Mouse (Mus musculus) adrenal gland, adult 18-20 months (tissue): ENCODE data around the gene Map3k1. TPM values are rescaled to one million over a fixed set of nuclear protein-coding genes. Genes with fewer than 3 reads are reported as not detected.
"Not testable (repeated sequence)": the region's sequence is repeated elsewhere in the genome, so short reads cannot be mapped to it uniquely, and the experiment has no call there.

Experiments
- DNase-seq, 2 experiments: peaks; one replicate each; pipeline ENCODE4 v3.0.0; 2021 to 2022; ENCODE audit warnings: low spot score in 2 of 2
- total RNA-seq, 2 experiments: library from RNA; stranded (reverse); gene quantifications; 1 replicate in 1 of 2; 2 replicates in 1 of 2; pipeline ENCODE4 v1.2.3; 2021

Map3k1 gene
- total RNA-seq, 2 experiments from 2014 or later = 38.2 to 42.7 TPM

- no peak for DNase-seq
Observed at GRCm38 (mm10) chr13:111745216-111745615, 63.6 kb downstream of the Map3k1 start.

- DNase-seq = no peak
Observed at GRCm38 (mm10) chr13:111744233-111745000, 64.4 kb downstream of the Map3k1 start.

- DNase-seq = peak in 1 of 2 experiments; percentile 44
Observed at GRCm38 (mm10) chr13:111741991-111742615, 66.7 kb downstream of the Map3k1 start.

- DNase-seq = no peak
Observed at GRCm38 (mm10) chr13:111741204-111741990, 67.4 kb downstream of the Map3k1 start.

GRCm38 (mm10) chr13:111726898-111727297 lies 81.9 kb downstream of the Map3k1 start:
- DNase-seq = no peak

- peak; percentile 91 to 93 for DNase-seq
Observed at GRCm38 (mm10) chr13:111725165-111726077, 83.4 kb downstream of the Map3k1 start.

GRCm38 (mm10) chr13:111724811-111725164 lies 84.0 kb downstream of the Map3k1 start:
- DNase-seq = no peak

GRCm38 (mm10) chr13:111719726-111720125 lies 89.1 kb downstream of the Map3k1 start:
- no peak for DNase-seq

- no peak for DNase-seq
Observed at GRCm38 (mm10) chr13:111710531-111710930, 98.3 kb downstream of the Map3k1 start.

- DNase-seq = not testable (repeated sequence)
Observed at GRCm38 (mm10) chr13:111703952-111704351, 104.8 kb downstream of the Map3k1 start.

GRCm38 (mm10) chr13:111703396-111703795 lies 105.4 kb downstream of the Map3k1 start:
- no peak for DNase-seq

Other genes starting within 250 kb of the Map3k1 start
- not detected for gene Gm10198, start 216.2 kb downstream of the Map3k1 start, total RNA-seq
- gene Mier3, start 128.0 kb downstream of the Map3k1 start, total RNA-seq = 10 to 100 TPM; 24.7 to 46.0 TPM